Mouse (Mus musculus) kidney, adult 2 months (tissue): ENCODE results near the gene Grhpr.

Experiments
- CTCF ChIP-seq: fragments of 200-500 bp; conservative IDR thresholded peaks from 2 replicates; pipeline ENCODE4 v1.5.1; 2011; ENCODE audit warnings: low read depth, mild to moderate bottlenecking, control low read depth, low read length, moderate library complexity, mixed read lengths; ENCODE audit not compliant: insufficient read depth, insufficient read length
- POLR2A ChIP-seq: fragments of 200-500 bp; IDR thresholded peaks from one replicate; pipeline ENCODE4 v1.6.1; 2011; ENCODE audit warnings: low read depth, low read length, control low read depth

- TF ChIP-seq POLR2A (no peak), CTCF (no peak)
Measured at GRCm38 (mm10) chr4:45034693-45035628, 53.8 kb downstream of the Grhpr start.
